Mouse (Mus musculus) heart, postnatal 0 days (tissue): Measurements from ENCODE around the gene Stat3. TPM values are rescaled to one million over a fixed set of nuclear protein-coding genes. Genes with fewer than 3 reads are reported as not detected.

ENCODE experiments used
- ATAC-seq: fragments of 200-750 bp; cut with Nextera tagmentation; 2 replicates; pipeline ENCODE4 v1.8.0; 2017; ENCODE audit warnings: low read depth, moderate number of reproducible peaks, moderate library complexity; ENCODE audit not compliant: insufficient read depth
- DNase-seq: peaks from one replicate; pipeline ENCODE4 v3.0.0-alpha.2; 2016; ENCODE audit warnings: low spot score
- H3K27ac ChIP-seq: fragments of 300-500 bp; sonication (generic); 2 replicates; pipeline ENCODE4 v1.5.1; 2014; ENCODE audit warnings: low read depth, mild to moderate bottlenecking
- H3K27me3 ChIP-seq: fragments of 300-500 bp; sonication (generic); 2 replicates; pipeline ENCODE4 v1.6.1; 2014; ENCODE audit warnings: low read length, mixed read lengths; ENCODE audit not compliant: control insufficient read depth, insufficient read depth
- H3K36me3 ChIP-seq: fragments of 300-500 bp; sonication (generic); replicated peaks from 2 replicates; pipeline ENCODE4 v1.6.1; 2014; ENCODE audit warnings: low read length, mixed read lengths; ENCODE audit not compliant: control insufficient read depth, insufficient read depth
- H3K4me1 ChIP-seq: fragments of 300-500 bp; sonication (generic); 2 replicates; pipeline ENCODE4 v1.6.1; 2014; ENCODE audit warnings: antibody characterized with exemption; ENCODE audit not compliant: control insufficient read depth, insufficient read depth
- H3K4me2 ChIP-seq: fragments of 300-500 bp; sonication (generic); 2 replicates; pipeline ENCODE4 v1.6.1; 2014; ENCODE audit warnings: low read depth, mild to moderate bottlenecking, low read length, moderate library complexity
- H3K4me3 ChIP-seq: fragments of 300-500 bp; sonication (generic); 2 replicates; pipeline ENCODE4 v1.5.1; 2014; ENCODE audit warnings: low read depth, low read length
- H3K9ac ChIP-seq: fragments of 300-500 bp; sonication (generic); replicated peaks from 2 replicates; pipeline ENCODE4 v1.6.1; 2014; ENCODE audit warnings: low read depth, low read length, mixed read lengths
- H3K9me3 ChIP-seq: fragments of 300-500 bp; sonication (generic); replicated peaks from 2 replicates; pipeline ENCODE4 v1.6.1; 2016; ENCODE audit warnings: low read length; ENCODE audit not compliant: control insufficient read depth
- CTCF ChIP-seq: IDR thresholded peaks from 2 replicates; pipeline ENCODE4 v1.5.1; 2016; ENCODE audit warnings: antibody characterized with exemption, control low read depth, low read depth
- EP300 ChIP-seq: IDR thresholded peaks from 2 replicates; pipeline ENCODE4 v1.6.1; 2016; ENCODE audit warnings: antibody characterized with exemption, low read depth
- WGBS: fragments of 180-500 bp; shearing (Covaris S2); extraction: QIAGEN DNeasy Blood & Tissue Kit; methylation state at CpG from one replicate; pipeline ENCODE4 v1.1.7; 2014; 5-methylcytosine and 5-hydroxymethylcytosine counted together
- polyA plus RNA-seq: library from polyadenylated mRNA; unstranded; fragments of >200 nt; fragmentation: Nextera tagmentation; extraction: Ambion mirVana; gene quantifications from 2 replicates; pipeline ENCODE4 v1.2.1, GENCODE M21; 2015
- total RNA-seq: library from RNA; depleted of rRNA; stranded (reverse); fragments of >200 nt; gene quantifications from 2 replicates; pipeline ENCODE4 v1.2.3, GENCODE M21; 2014; ENCODE audit warnings: low replicate concordance

Stat3 gene
- total and polyA plus RNA-seq, 2 experiments from 2014 or later = 65.7 to 105 TPM

GRCm38 (mm10) chr11:100904580-100905351 lies 34.6 kb downstream of the Stat3 start:
- no peak overlapping the region for H3K4me2 ChIP-seq
- H3K27me3 ChIP-seq = no peaks in the 10 kb centered on the region
- no peaks in the 10 kb centered on the region for H3K4me1 ChIP-seq
- ATAC-seq = no peak
- no peak for DNase-seq
- no peak for TF ChIP-seq CTCF
- TF ChIP-seq EP300 = no peak
- H3K4me3 ChIP-seq = no peak overlapping the region
- peaks cover 91% of the 10 kb centered on the region for H3K36me3 ChIP-seq
- H3K27ac ChIP-seq = no peak overlapping the region
- no peaks in the 10 kb centered on the region for H3K9me3 ChIP-seq
- whole genome bisulfite sequencing = 84% methylated on average over 14 of the region's 20 CpGs
- no peak overlapping the region for H3K9ac ChIP-seq

- Histone ChIP-seq H3K36me3 (peaks cover 80% of the 10 kb centered on the region), H3K4me1 (no peaks in the 10 kb centered on the region), H3K27ac (no peak overlapping the region), H3K27me3 (no peaks in the 10 kb centered on the region), H3K9me3 (no peaks in the 10 kb centered on the region), H3K9ac (no peak overlapping the region), H3K4me3 (no peak overlapping the region), H3K4me2 (no peak overlapping the region)
- 82% methylated on average over 16 of the region's 16 CpGs for WGBS
- DNase-seq = no peak
- TF ChIP-seq EP300 (no peak), CTCF (no peak)
- no peak for ATAC-seq
Measured at GRCm38 (mm10) chr11:100898441-100899199, 40.7 kb downstream of the Stat3 start.

- Histone ChIP-seq H3K27ac (no peak overlapping the region), H3K4me2 (no peak overlapping the region), H3K4me1 (0 out of 2 replicates have a peak, but pooled peaks cover 3% of the 10 kb centered on the region), H3K9ac (no peak overlapping the region), H3K9me3 (no peaks in the 10 kb centered on the region), H3K36me3 (peaks cover 76% of the 10 kb centered on the region), H3K4me3 (no peak overlapping the region), H3K27me3 (no peaks in the 10 kb centered on the region)
- DNase-seq = no peak
- 81% methylated on average over 7 of the region's 7 CpGs for WGBS
- TF ChIP-seq CTCF = no peak
- TF ChIP-seq EP300 = no peak
- no peak for ATAC-seq
Measured at GRCm38 (mm10) chr11:100897294-100898231, 41.8 kb downstream of the Stat3 start.

GRCm38 (mm10) chr11:100896078-100896477 lies 43.3 kb downstream of the Stat3 start:
- Histone ChIP-seq H3K9ac (no peak overlapping the region), H3K27ac (no peak overlapping the region), H3K4me3 (no peak overlapping the region), H3K9me3 (no peaks in the 10 kb centered on the region), H3K4me1 (peaks cover 4% of the 10 kb centered on the region; the same call in 1 of the 2 replicates), H3K4me2 (no peak overlapping the region), H3K27me3 (no peaks in the 10 kb centered on the region), H3K36me3 (peaks cover 74% of the 10 kb centered on the region)
- no peak for TF ChIP-seq EP300
- no peak for TF ChIP-seq CTCF
- ATAC-seq (no peak), DNase-seq (no peak)
- 55% methylated on average over 10 of the region's 10 CpGs for WGBS
